Mouse (Mus musculus): ENCODE data around the gene Osbpl6. TPM values are rescaled to one million over a fixed set of nuclear protein-coding genes. Genes with fewer than 3 reads are reported as not detected.
"Not testable (repeated sequence)": the region's sequence is repeated elsewhere in the genome, so short reads cannot be mapped to it uniquely, and the experiment has no call there.

Gene Osbpl6
- total RNA-seq, 2 experiments from 2014 or later = 4.7 to 5.0 TPM

GRCm38 (mm10) chr2:76566933-76567551, 160.7 kb downstream of the Osbpl6 start:
- DNase-seq = no peak

- DNase-seq = no peak
Measured at GRCm38 (mm10) chr2:76571543-76571942, 165.2 kb downstream of the Osbpl6 start.

GRCm38 (mm10) chr2:76578911-76579310, 172.6 kb downstream of the Osbpl6 start:
- no peak for DNase-seq

- no peak for DNase-seq
Measured at GRCm38 (mm10) chr2:76585090-76585489, 178.8 kb downstream of the Osbpl6 start.

GRCm38 (mm10) chr2:76586906-76587305, 180.6 kb downstream of the Osbpl6 start:
- no peak for DNase-seq

- no peak for DNase-seq
Measured at GRCm38 (mm10) chr2:76590221-76590620, 183.9 kb downstream of the Osbpl6 start.

GRCm38 (mm10) chr2:76592401-76592924, 186.2 kb downstream of the Osbpl6 start:
- no peak for DNase-seq

- DNase-seq = no peak
Measured at GRCm38 (mm10) chr2:76597521-76597920, 191.2 kb downstream of the Osbpl6 start.

- no peak for DNase-seq
Measured at GRCm38 (mm10) chr2:76599214-76599613, 192.9 kb downstream of the Osbpl6 start.

- peak; percentile 9 for DNase-seq
Measured at GRCm38 (mm10) chr2:76602256-76602655, 195.9 kb downstream of the Osbpl6 start.

GRCm38 (mm10) chr2:76606704-76607103, 200.4 kb downstream of the Osbpl6 start:
- DNase-seq = no peak

GRCm38 (mm10) chr2:76610326-76611104, 204.2 kb downstream of the Osbpl6 start:
- no peak for DNase-seq

GRCm38 (mm10) chr2:76611996-76612395, 205.7 kb downstream of the Osbpl6 start:
- no peak for DNase-seq

- peak; percentile 54 for DNase-seq
Measured at GRCm38 (mm10) chr2:76618078-76618477, 211.8 kb downstream of the Osbpl6 start.

- DNase-seq = no peak
Measured at GRCm38 (mm10) chr2:76620188-76620587, 213.9 kb downstream of the Osbpl6 start.

- no peak for DNase-seq
Measured at GRCm38 (mm10) chr2:76621724-76622123, 215.4 kb downstream of the Osbpl6 start.

GRCm38 (mm10) chr2:76622316-76622715, 216.0 kb downstream of the Osbpl6 start:
- DNase-seq = not testable (repeated sequence)

- DNase-seq = no peak
Measured at GRCm38 (mm10) chr2:76630293-76630692, 224.0 kb downstream of the Osbpl6 start.

GRCm38 (mm10) chr2:76631600-76631999, 225.3 kb downstream of the Osbpl6 start:
- DNase-seq = no peak

GRCm38 (mm10) chr2:76639637-76640036, 233.3 kb downstream of the Osbpl6 start:
- no peak for DNase-seq

GRCm38 (mm10) chr2:76643801-76644200, 237.5 kb downstream of the Osbpl6 start:
- DNase-seq = no peak

- DNase-seq = no peak
Measured at GRCm38 (mm10) chr2:76647441-76647869, 241.1 kb downstream of the Osbpl6 start.

- peak; percentile 99 for DNase-seq
Measured at GRCm38 (mm10) chr2:76647883-76648570, 241.7 kb downstream of the Osbpl6 start, which contains the start of the genes Prkra and Pjvk. Gene Prkra, minus strand, starts transcription at chr2:76648015. Gene Pjvk, plus strand, starts transcription at chr2:76648476.

Data from heart, postnatal 4 days (tissue).